Mouse (Mus musculus) heart, postnatal 14 days (tissue): ENCODE results near the gene Spta1. TPM values are rescaled to one million over a fixed set of nuclear protein-coding genes. Genes with fewer than 3 reads are reported as not detected.

ENCODE experiments used
- DNase-seq, 2 experiments: peaks; one replicate each; pipeline ENCODE4 v3.0.0; 2021 to 2022
- intact Hi-C: fragments of 180-260 bp; cut with DNase I; formaldehyde crosslinking; loops from one replicate; pipeline ENCODE4 v1.15.1; 2025
- long read RNA-seq, 2 experiments: library from polyadenylated mRNA; stranded (forward); transcript quantifications; one replicate each; pipeline ENCODE4 v2.0.0; 2021
- total RNA-seq, 2 experiments: library from RNA; stranded (reverse); gene quantifications; 2 replicates each; pipeline ENCODE4 v1.2.3; 2021

Spta1 gene
- total RNA-seq, result 10 to 100 TPM; 14.0 to 15.5 TPM
- long read RNA-seq, experiment 1, partial matches to known transcripts, result 0 of 2 reads
- long read RNA-seq, experiment 1, other reads (novel, unspliced or antisense), result 2 of 2 reads
- long read RNA-seq, experiment 2, partial matches to known transcripts, result 1 of 2 reads
- long read RNA-seq, experiment 2, other reads (novel, unspliced or antisense), result 1 of 2 reads

DNA sequence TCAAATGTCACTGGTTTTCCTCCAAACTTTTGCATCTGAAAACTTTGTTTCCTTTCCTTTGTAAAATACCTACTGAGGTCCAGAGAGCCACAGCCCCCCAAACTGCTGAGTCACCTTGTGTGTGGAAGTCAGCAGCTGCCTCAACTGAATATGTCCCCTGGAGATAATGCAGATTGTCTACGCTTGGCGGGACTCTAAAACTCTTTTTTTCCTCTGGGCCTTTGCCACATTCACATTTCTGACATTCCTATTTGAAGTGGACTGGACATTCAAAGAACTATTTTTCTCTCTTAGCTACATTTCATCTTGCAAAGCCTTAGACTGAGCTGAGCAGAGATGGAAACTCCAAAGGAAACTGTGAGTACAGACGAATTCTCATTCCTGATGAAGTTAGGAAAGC is at the start of gene Spta1:
Spta1 (plus strand) TSS at position 172 of the 400 bp plus-strand sequence.
- intact Hi-C loops, result loop anchor here (10.0 kb wide), 1 partner anchor 52 kb away; no protein-coding TSS in a partner anchor
- DNase-seq, result peak; percentile 4 to 48

DNA sequence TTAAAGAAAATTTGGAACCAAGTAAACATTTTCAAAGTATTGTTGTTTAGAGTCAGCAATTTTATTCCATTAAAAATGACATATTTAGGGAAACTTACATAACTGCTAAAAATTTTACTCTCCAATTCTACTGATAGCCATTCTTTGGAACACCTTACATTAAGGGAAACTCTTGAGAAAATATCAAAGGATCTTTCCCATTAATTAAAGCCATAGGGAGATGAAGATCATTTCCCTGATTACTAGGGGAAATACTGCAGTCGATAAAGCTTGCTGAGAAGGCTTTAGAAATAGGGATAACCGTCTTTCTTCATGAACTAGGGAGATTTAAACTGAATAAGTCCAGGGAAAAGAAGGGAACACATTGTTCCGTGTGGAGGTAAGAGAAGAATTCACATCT is 41.4 kb upstream of the Spta1 start, which contains the start of gene Olfr424:
Olfr424 (plus strand) TSS at position 301 of the 400 bp plus-strand sequence.
- no peak for DNase-seq
- intact Hi-C loops, result no loop called here

DNA sequence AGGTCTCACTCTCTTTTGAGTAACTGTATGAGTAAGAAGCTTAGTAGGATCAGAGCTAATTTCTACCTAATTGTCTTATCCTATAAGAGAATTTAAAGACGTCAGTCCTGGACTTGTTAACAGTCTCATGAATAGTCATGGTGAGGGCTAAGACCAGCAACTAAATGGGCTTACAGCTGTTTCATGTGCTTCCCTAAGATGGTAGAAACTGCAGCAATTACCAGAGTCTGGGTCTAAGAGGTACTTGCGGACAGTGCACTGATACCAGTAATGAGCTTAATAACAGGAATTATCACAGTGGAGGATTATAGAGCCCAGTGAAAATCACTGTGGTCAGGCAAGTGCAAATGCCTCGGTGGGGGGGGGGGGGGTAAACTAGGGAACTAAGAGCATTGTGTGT is 40.6 kb upstream of the Spta1 start:
- DNase-seq, result no peak
- intact Hi-C loops, result no loop called here

DNA sequence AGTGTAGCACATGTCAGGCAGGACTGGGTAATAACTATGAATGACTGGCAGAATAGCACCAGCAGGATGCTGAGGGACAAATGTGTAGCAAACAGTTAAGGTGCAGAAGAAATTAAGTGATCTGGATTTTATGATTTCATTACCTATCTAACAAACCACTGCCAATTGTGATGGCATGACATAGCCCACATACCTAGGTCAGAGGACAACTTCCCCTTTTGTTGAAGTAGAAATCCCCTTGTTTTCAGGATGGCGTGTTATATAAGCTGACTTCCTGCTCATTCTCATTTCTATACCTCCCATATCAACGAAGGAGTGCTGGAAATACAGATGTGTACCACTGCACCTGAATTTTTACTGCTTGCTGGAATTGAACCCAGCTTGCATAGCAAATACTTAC is 31.2 kb upstream of the Spta1 start:
- intact Hi-C loops, result no loop called here

DNA sequence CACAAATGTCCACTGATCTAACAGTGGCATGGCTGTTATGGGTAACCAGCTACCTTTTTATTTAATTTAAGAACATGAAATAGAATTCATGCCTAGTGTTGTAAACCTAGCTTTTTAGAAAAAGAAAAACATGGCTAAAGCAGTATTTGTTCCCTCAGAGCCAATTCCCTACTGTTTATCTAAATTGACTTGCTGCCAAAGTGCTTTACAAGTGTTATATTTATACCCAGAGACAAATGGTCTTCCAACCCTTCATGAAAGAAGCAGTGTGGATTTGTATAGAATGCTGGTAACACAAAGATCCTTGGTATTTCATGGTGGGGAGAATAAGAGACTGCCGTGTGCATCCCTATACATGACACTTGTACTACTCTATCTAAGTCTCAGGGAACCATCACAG is 25.9 kb upstream of the Spta1 start:
- no peak for DNase-seq

More for the DNA sequence above, 31.2 kb upstream of the Spta1 start:
- DNase-seq, result no peak

DNA sequence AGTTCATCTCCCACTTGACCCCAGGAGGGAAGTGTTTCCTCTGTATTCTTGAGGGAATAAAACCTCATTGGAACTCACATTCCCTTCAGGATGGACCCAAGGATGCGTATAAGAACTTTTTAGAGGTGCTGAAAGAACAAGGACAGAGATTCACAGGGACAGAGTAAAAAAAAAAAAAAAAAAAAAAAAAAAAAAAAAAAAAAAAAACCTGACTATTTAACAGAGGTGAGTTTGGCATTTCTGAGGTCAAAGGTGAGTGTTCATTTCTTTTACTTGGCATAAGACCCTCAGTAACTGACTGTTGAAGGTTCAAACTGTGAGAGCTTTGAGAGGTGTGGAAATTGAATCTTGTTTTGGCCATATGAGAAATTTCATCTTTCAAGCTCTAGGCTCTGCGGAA is 23.3 kb upstream of the Spta1 start:
- DNase-seq, result no peak
- intact Hi-C loops, result no loop called here

More for the DNA sequence above, 25.9 kb upstream of the Spta1 start:
- intact Hi-C loops, result no loop called here

DNA sequence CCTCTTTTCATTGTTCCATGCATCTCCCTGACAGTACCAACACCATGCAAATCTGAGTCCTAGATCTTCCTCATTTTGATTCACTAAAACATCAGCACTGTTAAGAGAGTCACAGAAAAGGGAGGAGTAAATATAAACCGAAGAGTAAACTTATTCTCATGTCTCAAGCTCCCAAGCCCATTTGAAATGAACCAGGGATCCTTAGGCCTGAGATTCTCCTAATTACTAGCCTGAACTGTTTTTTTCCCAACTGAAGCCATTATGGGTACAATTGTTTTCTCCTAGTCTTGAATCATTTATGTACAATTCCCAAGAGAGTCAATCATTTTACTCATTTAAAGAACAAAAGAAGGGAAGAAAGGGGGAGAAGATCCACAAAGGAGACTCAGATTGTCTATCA is 17.2 kb upstream of the Spta1 start, which contains the start of gene Olfr420:
Olfr420 (plus strand) TSS at position 301 of the 400 bp plus-strand sequence.
- DNase-seq, result no peak
- intact Hi-C loops, result no loop called here

DNA sequence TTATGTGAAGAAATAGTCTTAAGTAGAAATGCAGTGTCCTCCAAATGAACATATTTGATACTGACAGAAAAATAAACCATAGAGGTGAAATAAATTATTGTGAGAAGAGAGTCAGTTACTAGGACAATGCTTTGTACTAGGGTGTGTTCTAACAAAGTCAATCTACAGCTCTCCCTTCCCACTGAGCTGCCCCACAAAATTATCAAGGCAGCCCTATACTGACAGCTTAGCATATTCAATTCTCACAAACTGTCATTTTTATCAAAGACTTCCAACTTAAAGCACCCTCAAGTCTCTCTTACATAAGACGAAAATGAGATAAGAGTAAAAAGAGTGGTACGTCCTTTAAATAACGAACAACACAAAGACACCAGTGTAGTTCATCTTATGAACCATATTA is 15.0 kb upstream of the Spta1 start:
- DNase-seq, result no peak

DNA sequence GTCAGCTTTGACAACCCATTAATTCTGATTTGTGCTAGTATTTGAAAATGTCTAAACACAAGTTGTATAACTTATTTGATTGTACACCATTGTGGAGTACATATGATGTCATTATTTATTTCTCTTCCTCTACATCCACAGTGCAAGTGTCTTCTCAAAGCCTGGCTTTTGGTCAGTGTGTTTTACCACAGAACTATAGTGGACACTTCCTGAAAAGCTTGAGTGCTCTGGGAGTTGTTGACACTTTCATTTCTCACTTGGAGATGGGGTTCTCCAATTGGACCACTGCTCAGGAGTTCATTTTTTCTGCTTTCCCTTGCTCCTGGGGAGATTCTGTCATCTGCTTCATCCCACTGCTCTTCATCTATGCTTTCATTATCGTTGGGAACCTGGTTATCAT is 14.1 kb upstream of the Spta1 start:
- intact Hi-C loops, result no loop called here
- DNase-seq, result no peak

More for the DNA sequence above, 15.0 kb upstream of the Spta1 start:
- intact Hi-C loops, result no loop called here

DNA sequence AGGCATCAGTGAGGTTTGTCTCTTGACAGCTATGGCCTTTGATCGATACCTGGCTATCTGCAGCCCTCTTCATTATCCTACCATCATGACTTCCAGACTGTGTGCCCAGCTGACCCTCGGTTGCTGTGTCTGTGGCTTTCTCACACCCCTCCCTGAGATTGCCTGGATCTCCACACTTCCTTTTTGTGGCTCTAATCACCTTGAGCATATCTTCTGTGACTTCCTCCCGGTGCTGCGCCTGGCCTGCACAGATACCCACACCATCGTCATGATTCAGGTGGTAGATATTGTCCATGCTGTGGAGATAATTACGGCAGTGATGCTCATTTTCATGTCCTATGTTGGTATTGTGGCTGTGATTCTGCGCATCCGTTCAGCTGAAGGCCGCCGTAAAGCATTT is 13.5 kb upstream of the Spta1 start:
- no peak for DNase-seq
- intact Hi-C loops, result no loop called here

DNA sequence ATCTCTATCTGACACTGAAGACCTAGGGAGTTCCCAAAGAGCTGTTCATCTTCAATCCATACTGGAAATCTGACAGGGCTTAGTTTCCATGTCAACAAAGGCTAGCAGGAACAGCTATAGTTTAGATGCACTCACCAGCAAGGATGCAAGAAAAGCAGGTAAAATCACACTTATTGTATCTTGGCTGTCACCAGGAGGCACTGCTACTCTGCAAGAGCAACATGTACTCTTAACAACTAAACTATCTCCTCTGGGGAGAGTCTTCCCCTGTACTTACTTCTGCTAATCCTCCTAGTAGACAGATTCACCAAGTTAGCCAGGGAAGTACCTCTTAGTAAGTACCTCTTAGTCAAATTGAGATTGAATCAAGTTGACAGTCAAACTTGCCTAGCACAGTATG is 3.6 kb upstream of the Spta1 start:
- peak in 1 of 2 experiments; percentile 4 for DNase-seq
- intact Hi-C loops, result no loop called here

DNA sequence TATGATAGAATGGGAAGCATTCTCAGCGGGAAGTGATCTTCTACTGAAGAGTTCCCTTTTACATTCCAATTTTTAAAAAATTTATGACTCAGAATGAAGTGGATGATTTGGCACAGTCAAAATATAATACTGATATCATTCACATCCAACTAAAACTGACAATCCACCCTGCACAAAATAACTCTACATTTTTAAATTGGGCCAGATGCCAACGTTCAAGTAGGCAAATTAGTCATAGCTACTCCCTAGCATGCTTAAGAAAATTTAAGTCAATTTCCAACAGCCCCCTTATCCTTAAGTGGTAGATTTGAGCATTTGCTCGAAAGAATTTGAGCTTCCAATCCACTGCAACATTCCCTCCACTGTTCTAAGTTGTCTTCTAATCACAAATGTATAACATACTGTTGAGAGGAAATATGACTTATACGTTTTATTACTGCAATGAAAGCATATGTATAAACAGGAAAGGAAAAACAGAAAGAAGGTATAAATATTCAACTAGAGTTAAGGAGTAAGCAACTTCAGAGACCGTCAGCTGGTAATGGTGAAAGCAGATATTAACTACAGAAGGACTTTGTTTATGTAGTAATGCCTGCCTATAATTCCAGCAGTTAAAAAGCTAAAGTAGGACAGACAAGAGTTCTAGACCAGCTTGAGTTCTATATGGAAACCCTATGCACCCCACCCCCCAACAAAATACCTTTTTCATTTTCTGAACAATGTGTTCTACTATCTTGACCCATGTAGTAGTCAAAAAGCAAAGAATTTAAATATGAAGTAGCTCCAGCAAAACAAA is 1.7 kb upstream of the Spta1 start:
- intact Hi-C loops, result loop anchor here (10.0 kb wide), 1 partner anchor 54 kb away; no protein-coding TSS in a partner anchor
- DNase-seq, result no peak

DNA sequence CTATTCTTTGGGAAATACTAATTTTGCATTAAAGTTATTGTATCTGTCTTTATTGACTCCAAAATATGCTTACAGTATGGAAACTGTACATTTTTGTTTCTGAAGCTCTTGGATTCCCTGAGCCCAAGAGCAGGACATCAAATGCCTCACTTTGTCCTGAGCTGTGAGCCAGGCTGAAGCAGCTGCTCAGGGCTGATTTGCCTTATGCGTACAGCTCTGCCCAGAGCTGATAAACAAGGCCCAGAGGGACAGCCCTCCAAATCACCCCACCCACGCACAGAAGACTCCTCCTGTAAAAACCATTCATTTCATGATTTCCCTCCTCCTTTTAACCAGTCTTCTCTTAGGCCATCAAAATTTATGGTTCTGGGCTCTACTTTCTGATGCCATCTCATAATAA is 1.0 kb upstream of the Spta1 start:
- DNase-seq, result peak; percentile 19 to 26
- intact Hi-C loops, result loop anchor here (10.0 kb wide), 1 partner anchor 53 kb away; no protein-coding TSS in a partner anchor

DNA sequence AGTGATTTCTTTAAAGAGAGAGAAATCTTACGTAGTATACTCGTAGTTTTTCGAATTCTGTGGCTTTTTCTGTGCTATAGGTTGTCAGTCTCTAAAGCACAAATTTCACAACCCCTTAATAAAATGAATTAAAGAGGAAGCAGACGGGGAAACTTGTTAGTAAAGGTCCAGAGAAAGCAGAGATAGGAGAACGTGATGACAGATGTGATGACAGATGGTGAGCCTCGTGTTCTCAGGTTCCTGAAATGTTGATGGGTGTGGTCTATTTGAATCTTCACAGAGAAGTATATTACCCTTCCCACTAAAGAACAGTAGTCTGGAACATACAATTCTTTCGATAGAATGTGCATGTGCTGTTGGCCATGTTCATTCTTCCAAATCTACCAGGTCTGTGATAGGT is 32.1 kb downstream of the Spta1 start:
- intact Hi-C loops, result loop anchor here (10.0 kb wide), 1 partner anchor 750 kb away; no protein-coding TSS in a partner anchor
- DNase-seq, result no peak

DNA sequence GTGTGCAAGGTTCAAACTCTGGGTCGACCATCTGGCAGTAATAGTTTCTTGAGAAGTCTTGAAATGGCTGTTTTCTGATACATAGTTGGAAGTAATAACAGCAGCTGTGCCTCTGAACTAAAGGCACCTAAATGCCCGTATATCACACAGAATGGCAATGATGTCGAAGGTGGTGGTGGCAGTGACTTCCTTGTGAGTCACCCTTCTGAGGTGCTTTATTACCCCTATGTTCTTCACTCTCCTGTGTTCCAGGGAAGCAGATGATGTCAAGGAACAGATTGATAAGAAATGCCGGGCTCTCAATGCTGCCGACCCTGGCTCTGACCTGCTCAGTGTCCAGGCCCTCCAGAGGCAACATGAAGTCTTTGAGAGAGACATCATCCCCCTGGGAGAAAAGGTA is 39.7 kb downstream of the Spta1 start:
- DNase-seq, result no peak
- intact Hi-C loops, result no loop called here

DNA sequence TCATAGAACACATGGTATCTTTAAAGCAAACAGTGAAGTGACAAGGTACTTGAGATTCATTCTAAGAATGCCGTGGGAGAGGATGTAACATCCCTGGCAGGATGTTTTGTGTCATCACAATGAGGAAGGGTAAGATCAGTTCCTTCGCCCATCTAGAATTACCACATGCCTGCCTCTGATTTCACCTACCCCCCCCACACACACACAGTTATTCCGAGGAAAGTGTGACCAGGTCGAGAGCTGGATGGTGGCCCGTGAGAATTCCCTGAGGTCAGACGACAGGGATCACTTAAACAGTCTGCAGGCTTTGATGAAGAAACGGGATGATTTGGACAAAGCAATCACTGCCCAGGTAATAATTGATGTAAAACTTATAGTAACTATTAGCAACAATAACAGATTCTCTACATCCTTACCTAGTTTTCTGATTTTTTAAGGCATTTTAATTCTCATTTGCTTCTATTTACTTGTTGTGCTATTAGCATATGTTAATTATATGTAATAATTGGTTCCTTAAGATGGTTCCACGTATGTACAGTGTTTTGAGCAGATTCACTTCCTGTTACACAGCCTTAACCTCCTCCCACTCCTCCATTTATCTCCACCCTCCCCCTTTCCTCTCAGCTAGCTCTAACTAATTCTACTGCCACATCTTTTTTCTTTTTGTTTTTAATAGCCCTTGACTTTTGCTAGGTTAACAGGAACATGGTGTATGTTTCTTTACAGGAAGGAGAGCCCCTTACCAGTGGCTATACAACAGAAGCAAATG is 42.9 kb downstream of the Spta1 start:
- intact Hi-C loops, result no loop called here

DNA sequence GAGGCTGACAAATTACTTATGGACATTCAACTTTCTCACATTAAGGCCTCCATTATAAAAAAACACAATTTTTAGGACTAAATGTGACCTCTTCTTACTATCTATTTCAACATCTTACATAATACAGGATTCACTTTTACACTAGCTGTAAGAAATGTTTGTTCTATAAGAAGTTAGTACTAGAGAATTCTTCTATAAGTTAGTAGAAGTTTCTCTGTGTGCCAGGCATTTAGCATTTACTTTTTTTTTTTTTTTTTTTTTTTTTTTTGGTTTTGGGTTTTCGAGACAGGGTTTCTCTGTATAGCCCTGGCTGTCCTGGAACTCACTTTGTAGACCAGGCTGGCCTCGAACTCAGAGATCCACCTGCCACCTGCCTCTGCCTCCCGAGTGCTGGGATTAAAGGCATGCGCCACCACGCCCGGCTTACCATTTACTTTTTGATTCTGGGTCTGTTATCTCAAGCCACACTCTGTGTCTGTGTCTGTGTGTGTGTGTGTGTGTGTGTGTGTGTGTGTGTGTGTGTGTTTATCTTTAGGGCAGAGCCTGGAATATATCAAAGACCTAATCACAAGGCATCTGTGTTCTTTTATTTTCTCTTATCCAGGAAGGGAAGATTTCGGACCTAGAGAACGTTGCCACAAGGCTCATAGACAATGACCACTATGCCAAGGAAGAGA is 44.1 kb downstream of the Spta1 start:
- intact Hi-C loops, result no loop called here
- no peak for DNase-seq

More for the DNA sequence above, 42.9 kb downstream of the Spta1 start:
- no peak for DNase-seq

DNA sequence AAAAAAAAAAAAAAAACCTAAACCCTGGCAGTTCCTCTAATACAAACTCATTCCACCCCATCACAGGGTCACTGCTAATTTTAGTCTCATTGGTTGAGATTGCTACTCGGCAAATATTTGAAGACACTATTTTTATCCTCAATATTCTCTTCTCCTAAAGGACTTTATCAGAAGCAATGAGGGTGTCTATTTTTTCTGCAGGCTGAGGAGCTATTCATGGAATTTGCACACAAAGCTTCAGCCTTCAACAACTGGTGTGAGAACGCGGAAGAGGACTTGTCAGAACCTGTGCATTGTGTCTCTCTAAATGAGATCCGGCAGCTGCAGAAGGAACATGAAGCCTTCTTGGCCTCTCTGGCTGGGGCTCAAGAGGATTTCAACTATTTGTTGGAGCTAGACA is 67.3 kb downstream of the Spta1 start:
- DNase-seq, result no peak
- intact Hi-C loops, result no loop called here

DNA sequence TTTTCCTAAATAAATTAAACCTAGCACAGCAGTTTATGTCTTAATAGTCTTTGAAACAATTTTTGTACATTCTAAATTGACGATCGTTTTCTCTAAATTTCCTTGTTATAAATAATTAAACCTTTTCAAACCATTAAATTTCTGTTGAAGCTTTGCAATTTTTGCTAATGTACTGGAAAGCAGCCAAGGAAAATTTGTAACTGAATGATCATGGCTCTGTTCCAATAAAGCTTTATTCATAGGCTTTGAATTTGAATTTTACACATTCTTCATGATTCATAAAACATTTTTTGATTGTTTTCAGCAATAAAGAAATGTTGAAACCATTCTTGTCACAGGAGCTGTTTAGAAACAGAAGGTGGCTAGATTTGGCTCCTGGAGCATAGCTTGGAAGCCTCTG is 72.0 kb downstream of the Spta1 start:
- intact Hi-C loops, result no loop called here
- DNase-seq, result no peak

DNA sequence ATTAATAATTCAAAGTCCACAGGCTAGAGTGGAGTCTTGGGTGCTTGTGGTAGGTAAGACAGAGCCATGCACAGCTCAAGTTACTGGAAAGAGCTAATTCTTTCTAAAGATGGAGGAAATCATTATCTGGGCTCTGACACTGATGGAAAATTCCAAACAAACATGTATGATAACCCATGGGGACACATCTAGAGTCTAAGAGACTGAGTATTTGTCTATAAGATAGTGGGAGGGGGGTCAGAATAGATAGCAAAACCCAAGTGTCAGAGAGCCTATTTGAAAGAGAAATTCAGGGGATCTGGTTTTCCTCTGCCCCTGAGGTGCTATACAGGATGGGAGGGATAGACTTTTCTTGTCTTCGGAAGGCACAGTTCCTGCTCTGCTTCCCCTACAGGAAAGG is 73.5 kb downstream of the Spta1 start:
- DNase-seq, result no peak
- intact Hi-C loops, result no loop called here
